Mouse (Mus musculus): ENCODE measurements around the gene Gck. TPM values are rescaled to one million over a fixed set of nuclear protein-coding genes. Genes with fewer than 3 reads are reported as not detected.

Gene Gck
- polyA plus RNA-seq, 1 experiment = not detected

DNA sequence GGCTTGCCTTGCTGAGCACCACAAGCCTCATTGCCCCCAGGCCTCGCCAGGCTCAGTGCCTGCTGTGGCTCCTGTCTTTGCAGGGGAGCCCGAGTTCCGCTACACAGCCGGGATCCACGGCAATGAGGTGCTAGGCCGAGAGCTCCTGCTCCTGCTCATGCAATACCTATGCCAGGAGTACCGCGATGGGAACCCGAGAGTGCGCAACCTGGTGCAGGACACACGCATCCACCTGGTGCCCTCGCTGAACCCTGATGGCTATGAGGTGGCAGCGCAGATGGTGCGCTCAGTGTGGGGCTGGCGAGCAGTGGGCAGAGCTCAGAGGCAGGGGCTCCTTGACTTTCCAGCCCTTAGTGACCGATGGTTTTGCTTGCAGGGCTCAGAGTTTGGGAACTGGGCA, 80.5 kb downstream of the Gck start:
- H3K9me3 ChIP-seq (replicated peaks; ENCODE audit: control insufficient read depth, insufficient read depth, low read length, poor library complexity, severe bottlenecking) = no peaks in the 10 kb centered on the region
- H3K27me3 ChIP-seq (ENCODE audit: control insufficient read depth, insufficient read depth, low read length, poor library complexity, severe bottlenecking) = no peaks in the 10 kb centered on the region
- TF ChIP-seq POLR2A (IDR thresholded peaks at IDR 0.05; ENCODE audit: insufficient read depth, low read length) = no peak
- TF ChIP-seq CTCF (IDR thresholded peaks at IDR 0.05; ENCODE audit: low read depth, low read length) = no peak
- no peak for TF ChIP-seq EP300 (IDR thresholded peaks at IDR 0.05; ENCODE audit: insufficient read depth, low read depth, low read length)
- no peak overlapping the region for H3K27ac ChIP-seq (ENCODE audit: insufficient read depth, low read length)
- no peaks in the 10 kb centered on the region for H3K4me1 ChIP-seq (ENCODE audit: control insufficient read depth, insufficient read depth, low read length)
- H3K9ac ChIP-seq (ENCODE audit: low read depth, poor library complexity, severe bottlenecking) = no peak overlapping the region
- peaks cover 26% of the 10 kb centered on the region for H3K36me3 ChIP-seq (ENCODE audit: control insufficient read depth, insufficient read depth, low read length, poor library complexity, severe bottlenecking)
- H3K4me3 ChIP-seq (ENCODE audit: low read depth, low read length) = no peak overlapping the region

DNA sequence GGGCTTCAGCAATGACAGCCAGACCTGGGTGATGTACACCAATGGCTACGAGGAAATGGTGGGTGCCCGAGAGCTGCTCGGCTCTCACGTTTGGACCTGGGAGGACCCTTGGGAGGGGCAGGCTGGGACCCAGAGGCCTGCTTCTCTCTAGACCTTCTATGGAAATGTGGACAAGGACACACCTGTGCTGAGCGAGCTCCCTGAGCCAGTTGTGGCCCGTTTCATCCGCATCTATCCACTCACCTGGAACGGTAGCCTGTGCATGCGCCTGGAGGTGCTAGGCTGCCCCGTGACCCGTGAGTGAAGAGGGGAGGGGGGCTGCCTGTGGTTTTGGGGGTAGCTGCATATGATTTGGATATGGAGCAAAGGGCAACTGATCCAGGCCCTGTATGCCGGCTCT, 81.6 kb downstream of the Gck start:
- no peaks in the 10 kb centered on the region for H3K4me1 ChIP-seq (ENCODE audit: control insufficient read depth, insufficient read depth, low read length)
- no peak overlapping the region for H3K4me3 ChIP-seq (ENCODE audit: low read depth, low read length)
- no peaks in the 10 kb centered on the region for H3K9me3 ChIP-seq (replicated peaks; ENCODE audit: control insufficient read depth, insufficient read depth, low read length, poor library complexity, severe bottlenecking)
- TF ChIP-seq POLR2A (IDR thresholded peaks at IDR 0.05; ENCODE audit: insufficient read depth, low read length) (no peak), CTCF (IDR thresholded peaks at IDR 0.05; ENCODE audit: low read depth, low read length) (no peak), EP300 (IDR thresholded peaks at IDR 0.05; ENCODE audit: insufficient read depth, low read depth, low read length) (no peak)
- no peaks in the 10 kb centered on the region for H3K27me3 ChIP-seq (ENCODE audit: control insufficient read depth, insufficient read depth, low read length, poor library complexity, severe bottlenecking)
- no peak overlapping the region for H3K27ac ChIP-seq (ENCODE audit: insufficient read depth, low read length)
- H3K9ac ChIP-seq (ENCODE audit: low read depth, poor library complexity, severe bottlenecking) = no peak overlapping the region
- peaks cover 18% of the 10 kb centered on the region for H3K36me3 ChIP-seq (ENCODE audit: control insufficient read depth, insufficient read depth, low read length, poor library complexity, severe bottlenecking)

DNA sequence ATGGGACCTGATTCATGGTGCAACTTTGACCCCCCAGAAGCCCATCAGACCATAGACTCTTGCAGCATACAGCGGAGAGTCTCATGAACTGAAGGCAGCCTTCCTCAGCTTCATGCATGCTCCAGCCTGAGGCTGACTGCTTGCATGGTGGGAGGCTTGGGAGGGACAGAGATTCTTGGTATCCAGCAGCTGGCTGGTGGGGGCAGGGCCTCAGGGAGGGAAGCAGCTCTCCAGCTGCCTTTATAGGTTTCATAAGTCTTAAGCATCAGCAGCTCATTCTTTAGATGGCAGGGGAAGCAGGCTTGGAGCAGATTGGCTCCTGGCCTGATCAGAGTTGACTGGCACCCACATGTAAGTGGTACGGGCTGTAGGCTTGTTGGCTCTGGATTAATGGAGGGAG, 82.7 kb downstream of the Gck start:
- no peaks in the 10 kb centered on the region for H3K4me1 ChIP-seq (ENCODE audit: control insufficient read depth, insufficient read depth, low read length)
- no peak overlapping the region for H3K4me3 ChIP-seq (ENCODE audit: low read depth, low read length)
- H3K9ac ChIP-seq (ENCODE audit: low read depth, poor library complexity, severe bottlenecking) = no peak overlapping the region
- TF ChIP-seq EP300 (IDR thresholded peaks at IDR 0.05; ENCODE audit: insufficient read depth, low read depth, low read length) = no peak
- TF ChIP-seq POLR2A (IDR thresholded peaks at IDR 0.05; ENCODE audit: insufficient read depth, low read length) = no peak
- no peak for TF ChIP-seq CTCF (IDR thresholded peaks at IDR 0.05; ENCODE audit: low read depth, low read length)
- no peaks in the 10 kb centered on the region; the same call in 1 of the 2 replicates for H3K27me3 ChIP-seq (ENCODE audit: control insufficient read depth, insufficient read depth, low read length, poor library complexity, severe bottlenecking)
- peaks cover 11% of the 10 kb centered on the region; the same call in 1 of the 2 replicates for H3K36me3 ChIP-seq (ENCODE audit: control insufficient read depth, insufficient read depth, low read length, poor library complexity, severe bottlenecking)
- no peak overlapping the region for H3K27ac ChIP-seq (ENCODE audit: insufficient read depth, low read length)
- H3K9me3 ChIP-seq (replicated peaks; ENCODE audit: control insufficient read depth, insufficient read depth, low read length, poor library complexity, severe bottlenecking) = no peaks in the 10 kb centered on the region

DNA sequence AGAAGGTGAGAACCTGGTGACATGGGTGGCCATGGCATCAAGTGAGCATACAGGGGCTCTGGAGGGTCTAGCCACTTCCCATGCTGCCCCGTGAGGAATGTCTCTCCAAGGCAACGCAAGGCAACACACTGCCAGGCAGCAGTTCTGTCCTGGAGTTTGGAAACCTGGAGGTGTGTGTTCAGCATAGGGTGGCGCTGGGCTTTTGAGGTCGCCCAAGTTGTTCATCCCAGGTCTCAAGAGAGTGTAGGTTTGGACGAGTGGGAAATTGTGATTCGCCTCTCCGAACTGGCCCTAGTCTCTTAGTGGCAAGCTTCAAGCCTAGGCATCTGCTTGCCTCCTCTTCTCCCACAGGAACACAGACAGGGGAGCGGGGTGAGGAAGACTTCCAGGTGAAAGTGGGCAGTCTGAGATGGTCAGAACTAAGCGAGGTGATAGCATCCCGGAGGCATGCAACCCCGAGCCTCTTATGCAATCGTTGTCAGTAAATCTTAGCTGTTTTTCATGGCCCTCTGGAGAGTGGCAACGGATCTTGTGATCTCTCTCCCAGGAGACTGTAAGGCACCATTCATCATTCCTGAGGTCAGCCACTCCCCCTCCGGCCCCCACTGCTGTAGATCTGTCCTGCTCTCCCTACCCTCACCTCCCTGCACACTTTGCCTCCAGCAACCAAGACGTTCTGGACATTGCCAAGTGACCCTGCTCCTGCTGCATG, 87.3 kb downstream of the Gck start:
- TF ChIP-seq CTCF (IDR thresholded peaks at IDR 0.05; ENCODE audit: low read depth, low read length) (no peak), POLR2A (IDR thresholded peaks at IDR 0.05; ENCODE audit: insufficient read depth, low read length) (no peak), EP300 (IDR thresholded peaks at IDR 0.05; ENCODE audit: insufficient read depth, low read depth, low read length) (no peak)
- Histone ChIP-seq H3K36me3 (ENCODE audit: control insufficient read depth, insufficient read depth, low read length, poor library complexity, severe bottlenecking) (no peaks in the 10 kb centered on the region), H3K9me3 (replicated peaks; ENCODE audit: control insufficient read depth, insufficient read depth, low read length, poor library complexity, severe bottlenecking) (peaks cover 4% of the 10 kb centered on the region; the same call in 1 of the 2 replicates), H3K4me3 (ENCODE audit: low read depth, low read length) (peak overlapping the region; percentile 54), H3K27ac (ENCODE audit: insufficient read depth, low read length) (no peak overlapping the region), H3K9ac (ENCODE audit: low read depth, poor library complexity, severe bottlenecking) (no peak overlapping the region), H3K27me3 (ENCODE audit: control insufficient read depth, insufficient read depth, low read length, poor library complexity, severe bottlenecking) (peaks cover 2% of the 10 kb centered on the region; the same call in 1 of the 2 replicates), H3K4me1 (ENCODE audit: control insufficient read depth, insufficient read depth, low read length) (no peaks in the 10 kb centered on the region)

DNA sequence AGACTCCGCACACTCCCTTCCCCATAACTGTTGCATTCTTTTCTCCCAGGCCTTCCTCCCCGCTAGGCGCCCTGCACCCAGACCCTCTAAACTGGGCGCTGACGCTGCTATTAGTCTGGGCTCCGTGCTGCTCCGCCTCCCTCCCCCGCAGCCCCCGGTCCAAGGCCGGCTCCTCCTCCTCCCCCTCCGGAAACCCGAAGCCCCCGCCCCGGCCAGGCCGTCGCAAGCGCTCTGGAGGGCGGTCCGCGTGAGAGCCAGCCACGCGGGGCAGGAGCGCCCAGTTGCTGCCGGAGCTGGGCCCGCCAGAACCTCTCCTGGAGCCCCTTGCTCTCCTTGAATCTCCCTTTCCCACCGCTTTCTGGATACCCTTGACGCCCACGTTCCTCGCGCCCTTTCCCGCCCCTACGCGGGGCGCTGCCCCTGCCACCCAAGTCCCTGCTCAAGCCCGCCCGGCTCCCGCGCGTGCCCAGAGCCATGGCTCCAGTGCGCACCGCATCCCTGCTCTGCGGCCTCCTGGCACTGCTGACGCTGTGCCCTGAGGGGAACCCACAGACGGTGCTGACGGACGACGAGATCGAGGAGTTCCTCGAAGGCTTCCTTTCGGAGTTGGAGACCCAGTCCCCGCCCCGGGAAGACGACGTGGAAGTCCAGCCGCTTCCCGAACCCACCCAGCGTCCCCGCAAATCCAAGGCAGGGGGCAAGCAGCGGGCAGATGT, 88.0 kb downstream of the Gck start, which contains the start of gene Aebp1:
TSS of gene Aebp1 (plus strand) at position 270 of the 716 bp plus-strand sequence.
- Histone ChIP-seq H3K27me3 (ENCODE audit: control insufficient read depth, insufficient read depth, low read length, poor library complexity, severe bottlenecking) (peaks cover 2% of the 10 kb centered on the region; the same call in 1 of the 2 replicates), H3K27ac (ENCODE audit: insufficient read depth, low read length) (no peak within 1 kb of the TSS), H3K36me3 (ENCODE audit: control insufficient read depth, insufficient read depth, low read length, poor library complexity, severe bottlenecking) (no peaks in the 10 kb centered on the region), H3K9me3 (replicated peaks; ENCODE audit: control insufficient read depth, insufficient read depth, low read length, poor library complexity, severe bottlenecking) (peaks cover 4% of the 10 kb centered on the region; the same call in 1 of the 2 replicates), H3K9ac (ENCODE audit: low read depth, poor library complexity, severe bottlenecking) (peak within 1 kb of the TSS; percentile 45), H3K4me1 (ENCODE audit: control insufficient read depth, insufficient read depth, low read length) (no peaks in the 10 kb centered on the region), H3K4me3 (ENCODE audit: low read depth, low read length) (peak within 1 kb of the TSS; percentile 54)
- TF ChIP-seq POLR2A (IDR thresholded peaks at IDR 0.05; ENCODE audit: insufficient read depth, low read length) (no peak), CTCF (IDR thresholded peaks at IDR 0.05; ENCODE audit: low read depth, low read length) (no peak), EP300 (IDR thresholded peaks at IDR 0.05; ENCODE audit: insufficient read depth, low read depth, low read length) (no peak)

Measured in ES-Bruce4 (cell line).